Mouse (Mus musculus) macrophage (primary cell): ENCODE results near the gene Pdcd2l. TPM values are rescaled to one million over a fixed set of nuclear protein-coding genes. Genes with fewer than 3 reads are reported as not detected.
"Not testable (repeated sequence)": the region's sequence is repeated elsewhere in the genome, so short reads cannot be mapped to it uniquely, and the experiment has no call there.

Source experiments
- H3K27ac ChIP-seq: fragments of 350-480 bp; formaldehyde crosslinking; 2 replicates; pipeline ENCODE4 v1.9.0; 2021
- H3K36me3 ChIP-seq: fragments of 350-480 bp; formaldehyde crosslinking; 2 replicates; pipeline ENCODE4 v1.9.0; 2021; ENCODE audit errors: inconsistent target
- H3K4me3 ChIP-seq: fragments of 350-480 bp; formaldehyde crosslinking; 2 replicates; pipeline ENCODE4 v1.9.0; 2021; ENCODE audit errors: inconsistent target
- H3K79me2 ChIP-seq: fragments of 350-480 bp; formaldehyde crosslinking; 2 replicates; pipeline ENCODE4 v1.9.0; 2021; ENCODE audit errors: inconsistent target
- WGBS: methylation state at CpG from one replicate; pipeline ENCODE4 v1.1.7; 2026; ENCODE audit warnings: inconsistent platforms; ENCODE audit not compliant: missing documents; 5-methylcytosine and 5-hydroxymethylcytosine counted together
- polyA plus RNA-seq: library from polyadenylated mRNA; stranded (reverse); fragments of 250-400 nt; gene quantifications from 3 replicates; pipeline ENCODE4 v1.2.4, GENCODE M21; 2018; ENCODE audit warnings: inconsistent platforms

Gene Pdcd2l
- polyA plus RNA-seq, 1 experiment from 2014 or later = 15.9 TPM

DNA sequence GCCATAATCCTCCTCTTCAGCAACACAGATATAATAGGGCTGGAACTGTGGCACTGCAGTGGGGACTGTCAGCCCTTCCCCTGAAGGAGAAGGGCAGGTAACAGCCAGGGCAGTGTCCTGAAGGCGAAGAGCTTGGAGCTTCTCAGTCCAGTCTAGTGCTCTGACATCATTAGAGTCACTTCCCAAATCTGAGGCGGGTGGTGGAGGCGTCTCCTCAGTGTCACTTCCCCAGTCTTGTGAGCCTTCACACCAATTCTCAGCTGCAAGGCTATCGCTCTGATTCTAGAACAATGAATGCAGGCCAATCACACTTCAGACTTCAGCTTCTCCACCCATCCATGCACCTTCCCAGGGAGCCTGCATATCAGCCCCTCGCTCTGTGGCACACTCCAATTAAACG, 3.6 kb downstream of the Pdcd2l start:
- Histone ChIP-seq H3K27ac (peak overlapping the region; percentile 58), H3K79me2 (peaks cover 46% of the 10 kb centered on the region), H3K36me3 (peaks cover 9% of the 10 kb centered on the region; the same call in 1 of the 2 replicates), H3K4me3 (no peak overlapping the region)
- 32% methylated on average over 5 of the region's 6 CpGs for WGBS

DNA sequence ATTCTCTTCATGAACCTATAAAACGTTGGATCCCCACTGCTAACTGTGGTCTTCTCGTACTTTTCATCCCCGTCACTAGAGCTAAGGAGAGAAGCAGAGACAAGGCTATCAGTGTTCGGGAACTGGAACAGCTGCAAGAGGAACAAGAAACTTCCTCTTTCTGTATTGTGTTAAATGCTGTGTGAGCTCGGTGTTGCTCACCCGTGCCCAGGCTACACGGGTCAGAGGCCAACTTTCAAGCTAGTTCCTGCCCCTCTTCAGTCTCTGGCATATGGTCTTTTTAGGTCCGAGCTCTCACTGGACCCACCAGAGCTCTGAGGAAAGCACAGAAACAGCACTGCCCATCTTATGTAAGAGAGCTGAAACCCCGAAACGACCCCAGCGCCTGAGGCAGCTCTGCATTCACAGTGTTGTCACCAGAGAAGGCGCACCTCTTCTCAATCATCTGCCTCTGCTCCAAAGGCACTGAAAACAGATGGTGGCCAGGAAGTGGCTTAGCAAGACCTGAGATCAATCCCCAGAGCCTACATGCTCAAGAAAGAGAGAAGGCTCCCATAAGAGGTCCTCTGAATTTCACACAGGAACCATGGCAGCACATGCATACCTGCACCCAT, 7.0 kb downstream of the Pdcd2l start:
- peak overlapping the region; percentile 63 for H3K27ac ChIP-seq
- H3K4me3 ChIP-seq = no peak overlapping the region
- peaks cover 38% of the 10 kb centered on the region for H3K36me3 ChIP-seq
- 18% methylated on average over 12 of the region's 12 CpGs for WGBS
- H3K79me2 ChIP-seq = peaks cover 31% of the 10 kb centered on the region

DNA sequence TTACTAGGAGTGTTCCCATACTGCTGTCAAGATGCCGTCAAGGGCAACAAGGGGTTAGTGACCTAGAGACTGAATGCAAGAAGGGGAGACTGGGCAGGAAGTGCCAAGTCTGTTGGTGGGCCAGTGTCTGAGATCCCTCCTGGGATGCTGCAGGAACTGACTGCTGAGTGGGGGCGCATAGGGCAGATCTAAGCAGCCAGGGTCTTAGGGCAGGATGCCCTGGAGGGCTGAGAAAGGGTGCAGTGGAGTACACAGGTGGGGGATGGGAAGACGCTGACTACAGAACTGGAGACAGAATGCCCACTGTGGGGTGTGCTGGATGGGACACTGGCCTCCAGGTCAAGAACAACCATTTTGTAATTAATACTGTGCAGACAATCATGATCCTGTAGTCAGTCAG, 12.7 kb downstream of the Pdcd2l start:
- Histone ChIP-seq H3K79me2 (no peaks in the 10 kb centered on the region), H3K27ac (no peak overlapping the region), H3K36me3 (peaks cover 51% of the 10 kb centered on the region), H3K4me3 (no peak overlapping the region)
- 94% methylated on average over 3 of the region's 3 CpGs for WGBS

GRCm38 (mm10) chr7:34183356-34183755, 13.1 kb downstream of the Pdcd2l start:
- Histone ChIP-seq H3K36me3 (peaks cover 46% of the 10 kb centered on the region), H3K4me3 (no peak overlapping the region), H3K79me2 (no peaks in the 10 kb centered on the region), H3K27ac (no peak overlapping the region)
- WGBS = over 99% methylated on average over 13 of the region's 13 CpGs

DNA sequence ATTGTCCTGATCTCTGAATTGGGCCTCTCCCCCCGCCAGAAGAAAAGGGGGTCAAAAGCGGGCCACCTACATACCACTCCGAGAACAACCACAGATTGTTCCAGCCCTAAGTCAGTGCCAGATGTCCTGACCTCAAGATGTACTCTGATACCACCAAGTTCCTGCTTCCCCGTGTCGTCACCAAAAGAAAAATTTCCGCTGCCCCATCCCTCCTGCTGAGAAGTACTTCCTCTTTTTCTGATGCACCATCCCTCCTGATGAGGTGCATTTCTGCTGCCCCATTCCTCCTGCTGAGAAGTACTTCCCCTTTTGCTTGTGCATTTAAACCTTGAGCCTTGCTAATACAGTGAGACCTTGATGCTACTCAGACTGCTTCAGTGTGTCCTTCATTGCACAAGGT, 20.2 kb downstream of the Pdcd2l start:
- not testable (repeated sequence) for H3K36me3 ChIP-seq, H3K4me3 ChIP-seq, H3K79me2 ChIP-seq, H3K27ac ChIP-seq
- 79% methylated on average over 5 of the region's 6 CpGs for WGBS

DNA sequence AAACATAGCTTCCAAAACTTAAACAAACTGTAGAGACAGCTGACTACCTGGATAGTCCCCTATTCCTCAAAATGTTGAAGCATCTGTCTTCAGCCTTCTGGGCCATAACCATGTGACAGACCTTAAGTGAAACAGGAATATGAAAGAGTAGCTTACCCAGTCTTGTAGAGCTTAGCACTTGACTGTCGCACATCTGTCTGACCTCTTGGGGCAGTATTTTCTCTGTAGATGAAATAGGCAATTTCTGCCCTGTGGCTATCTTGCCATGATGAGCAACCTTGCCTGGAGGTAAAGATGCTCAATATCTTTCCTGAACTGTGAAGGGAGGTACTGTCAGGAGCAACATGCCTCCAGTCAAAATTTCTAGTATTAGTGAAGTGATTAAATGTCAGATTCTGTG, 24.2 kb downstream of the Pdcd2l start:
- Histone ChIP-seq H3K4me3 (no peak overlapping the region), H3K36me3 (no peaks in the 10 kb centered on the region), H3K79me2 (peaks cover 10% of the 10 kb centered on the region), H3K27ac (no peak overlapping the region)
- WGBS = 93% methylated on average over 1 of the region's 1 CpGs

DNA sequence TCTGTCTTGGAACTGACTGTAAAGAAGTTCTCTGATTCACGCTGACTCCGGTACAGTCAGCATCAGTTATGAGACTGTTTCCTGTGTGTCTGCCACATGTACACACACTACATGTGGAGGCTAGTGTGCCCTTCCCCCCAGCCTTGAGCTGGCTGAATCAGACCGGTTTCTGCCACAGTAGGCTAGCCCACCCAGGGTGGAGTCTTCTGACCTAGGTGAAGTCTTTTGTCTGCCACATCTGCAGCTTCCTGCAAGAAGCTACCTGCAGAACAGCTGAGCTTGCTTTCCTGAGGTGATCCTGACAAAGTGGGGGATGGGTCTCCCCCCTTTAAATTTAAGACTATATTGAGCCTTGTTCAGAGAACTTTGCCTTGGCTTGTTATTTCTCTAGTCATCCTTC, 27.0 kb downstream of the Pdcd2l start, which contains the start of gene Uba2:
TSS of gene Uba2 (minus strand) at position 146 of the 400 bp plus-strand sequence.
- peaks cover 10% of the 10 kb centered on the region for H3K36me3 ChIP-seq
- no peak within 1 kb of the TSS for H3K27ac ChIP-seq
- peak within 1 kb of the TSS; percentile 7; the same call in 1 of the 2 replicates for H3K4me3 ChIP-seq
- H3K79me2 ChIP-seq = peaks cover 38% of the 10 kb centered on the region
- WGBS = 96% methylated on average over 3 of the region's 3 CpGs

- no peak overlapping the region for H3K27ac ChIP-seq
- 8% methylated on average over 29 of the region's 30 CpGs for WGBS
- peak overlapping the region; percentile 78; the same call in 1 of the 2 replicates for H3K4me3 ChIP-seq
- peaks cover 12% of the 10 kb centered on the region for H3K36me3 ChIP-seq
- H3K79me2 ChIP-seq = peaks cover 39% of the 10 kb centered on the region
Measured at GRCm38 (mm10) chr7:34168470-34169251, 27.8 kb downstream of the Pdcd2l start.

GRCm38 (mm10) chr7:34167766-34168469, 28.5 kb downstream of the Pdcd2l start:
- H3K79me2 ChIP-seq = peaks cover 39% of the 10 kb centered on the region
- peak overlapping the region; percentile 78 for H3K4me3 ChIP-seq
- peak overlapping the region; percentile 34 for H3K27ac ChIP-seq
- H3K36me3 ChIP-seq = peaks cover 19% of the 10 kb centered on the region
- 0% methylated on average over 53 of the region's 54 CpGs for WGBS

DNA sequence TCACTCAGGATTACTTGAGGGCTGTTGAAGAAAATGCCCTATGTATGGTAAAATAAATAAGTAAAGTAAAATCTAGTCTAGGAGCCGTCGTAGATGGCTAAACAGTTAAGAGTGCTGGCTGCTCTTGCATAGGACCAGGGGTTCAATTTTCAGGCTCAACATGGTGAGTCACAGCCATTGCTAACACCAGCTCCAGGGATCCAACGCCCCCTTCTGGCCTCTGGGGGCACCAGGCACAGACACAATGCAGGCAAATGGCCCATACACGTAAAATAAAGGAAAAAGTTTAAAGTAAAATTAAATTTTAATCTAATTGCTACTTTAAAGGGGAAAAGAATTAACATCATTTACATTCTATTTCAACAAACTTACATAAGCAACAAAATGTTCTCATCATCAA, 29.6 kb downstream of the Pdcd2l start:
- Histone ChIP-seq H3K36me3 (peaks cover 29% of the 10 kb centered on the region), H3K79me2 (peaks cover 39% of the 10 kb centered on the region), H3K27ac (no peak overlapping the region), H3K4me3 (peak overlapping the region; percentile 78)
- 48% methylated on average over 3 of the region's 4 CpGs for WGBS

- H3K36me3 ChIP-seq = peaks cover 37% of the 10 kb centered on the region
- no peak overlapping the region for H3K4me3 ChIP-seq
- 91% methylated on average over 3 of the region's 3 CpGs for WGBS
- H3K79me2 ChIP-seq = peaks cover 39% of the 10 kb centered on the region
- H3K27ac ChIP-seq = no peak overlapping the region
Measured at GRCm38 (mm10) chr7:34165999-34166398, 30.5 kb downstream of the Pdcd2l start.

DNA sequence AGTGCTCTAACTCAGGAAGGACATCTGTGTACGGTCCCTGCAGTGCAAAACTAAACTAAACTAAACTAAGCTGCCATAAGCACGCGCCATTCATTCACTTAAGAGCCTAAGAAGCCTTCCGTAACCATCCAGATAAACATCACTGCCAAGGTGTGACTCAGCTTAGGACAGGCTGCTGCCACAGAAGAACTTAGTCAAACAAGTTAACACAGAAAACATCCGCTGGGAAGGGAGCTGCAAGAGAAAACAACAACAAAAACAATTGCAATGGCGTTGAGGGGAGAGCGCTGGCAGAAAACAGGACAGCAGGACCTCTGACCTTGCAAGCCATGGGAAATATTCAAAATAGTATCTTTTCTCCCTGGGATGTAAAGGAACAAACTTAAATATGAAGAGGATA, 31.8 kb downstream of the Pdcd2l start:
- H3K36me3 ChIP-seq = peaks cover 48% of the 10 kb centered on the region
- 89% methylated on average over 7 of the region's 7 CpGs for WGBS
- H3K79me2 ChIP-seq = peaks cover 39% of the 10 kb centered on the region
- H3K4me3 ChIP-seq = no peak overlapping the region
- no peak overlapping the region for H3K27ac ChIP-seq

DNA sequence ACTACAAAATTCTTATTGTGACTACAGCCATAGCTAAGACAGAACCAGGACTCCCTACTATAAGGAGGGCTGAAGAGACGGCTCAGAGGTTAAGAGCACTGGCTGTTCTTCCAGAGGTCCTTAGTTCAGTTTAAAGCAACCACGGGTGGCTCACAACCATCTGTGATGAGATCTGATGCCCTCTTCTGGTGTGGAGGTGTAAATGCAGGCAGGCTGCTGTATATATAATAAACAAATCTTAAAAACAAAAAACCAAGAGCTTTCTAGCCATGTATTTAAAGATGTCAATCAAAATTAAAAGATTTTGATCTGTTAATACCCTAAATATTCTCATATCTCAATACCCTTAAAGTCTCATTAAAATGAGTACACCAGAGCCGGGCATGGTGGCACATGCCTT, 37.3 kb downstream of the Pdcd2l start:
- WGBS = 100% methylated on average over 2 of the region's 3 CpGs
- Histone ChIP-seq H3K4me3 (no peak overlapping the region), H3K79me2 (no peaks in the 10 kb centered on the region; the same call in 1 of the 2 replicates), H3K27ac (no peak overlapping the region), H3K36me3 (peaks cover 86% of the 10 kb centered on the region)

- WGBS = 97% methylated on average over 3 of the region's 3 CpGs
Measured at GRCm38 (mm10) chr7:34157994-34158393, 38.5 kb downstream of the Pdcd2l start.

DNA sequence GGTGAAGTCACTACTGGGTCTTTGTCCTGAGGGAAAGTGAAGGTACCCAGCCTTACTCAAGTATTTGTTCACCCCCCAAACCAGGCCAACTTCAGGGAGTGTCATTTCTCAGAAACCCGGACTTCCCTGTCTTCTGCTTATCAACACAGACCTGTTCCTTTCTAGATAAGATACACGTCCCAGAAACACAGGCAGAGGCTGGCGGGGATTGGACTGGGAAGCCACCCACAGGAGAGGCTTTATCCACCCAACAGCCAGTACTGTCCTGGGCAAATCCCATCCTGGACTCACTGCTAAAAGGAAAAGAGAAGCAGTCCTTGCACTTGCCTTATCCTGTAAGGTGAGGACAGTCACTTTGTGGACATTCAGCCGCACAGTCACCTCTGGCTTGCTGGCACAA, 49.3 kb downstream of the Pdcd2l start:
- H3K36me3 ChIP-seq = peaks cover 86% of the 10 kb centered on the region
- H3K4me3 ChIP-seq = no peak overlapping the region
- H3K27ac ChIP-seq = no peak overlapping the region
- no peaks in the 10 kb centered on the region; the same call in 1 of the 2 replicates for H3K79me2 ChIP-seq
- 90% methylated on average over 4 of the region's 4 CpGs for WGBS

More at GRCm38 (mm10) chr7:34157994-34158393, 38.5 kb downstream of the Pdcd2l start:
- no peaks in the 10 kb centered on the region; the same call in 1 of the 2 replicates for H3K79me2 ChIP-seq
- no peak overlapping the region for H3K27ac ChIP-seq
- no peak overlapping the region for H3K4me3 ChIP-seq
- peaks cover 89% of the 10 kb centered on the region for H3K36me3 ChIP-seq
